Comparison of ENCODE assay signal across 8 mouse cellular contexts in the genomic region with DNA sequence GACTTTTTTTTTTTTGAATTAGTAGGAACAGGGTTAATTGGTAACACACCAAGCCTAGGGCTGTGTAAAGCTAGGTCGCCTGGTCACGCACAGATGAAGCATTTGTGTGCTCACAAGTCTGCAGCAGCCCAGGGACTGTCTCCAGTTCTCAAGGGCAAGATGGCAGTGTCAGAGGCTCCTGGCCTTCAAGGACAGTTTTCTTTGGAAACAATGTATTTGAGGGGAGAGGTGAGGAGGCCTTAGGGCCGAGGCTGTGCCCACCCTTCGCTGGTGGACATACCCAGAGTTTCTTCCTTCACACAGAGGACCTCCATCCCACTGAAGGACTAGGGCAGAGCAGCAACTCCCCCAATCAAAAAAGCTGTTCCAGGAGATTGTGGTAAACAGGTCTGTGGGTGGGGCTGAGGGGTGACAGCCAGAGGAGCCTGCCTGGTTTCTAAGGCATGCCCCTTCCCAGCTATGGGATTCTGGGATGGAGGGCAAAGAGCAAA. TPM values are rescaled to one million over a fixed set of nuclear protein-coding genes. Genes with fewer than 3 reads are reported as not detected.
DNase-seq lines count a peak whose midpoint lies in the region; ATAC-seq and TF ChIP-seq lines count a peak whose summit lies in the region.

No protein-coding gene starts in this region.

- TF ChIP-seq POLR2A in kidney, adult 2 months (IDR thresholded peaks at IDR 0.05; ENCODE audit: low read depth, low read length), result no peak

- H3K27ac ChIP-seq in forebrain, embryonic 12.5 days, result peak overlapping the region; percentile 99
- peak overlapping the region; percentile 97 for H3K27ac ChIP-seq in kidney, adult 2 months (ENCODE audit: insufficient read depth, low read depth, low read length)

- no peak for TF ChIP-seq CTCF in kidney, adult 2 months (conservative IDR thresholded peaks at IDR 0.05; ENCODE audit: insufficient read depth, insufficient read length, low read depth, low read length)

- H3K4me3 ChIP-seq in forebrain, embryonic 12.5 days (replicated peaks), result peak overlapping the region; percentile 33; the same call in 1 of the 2 replicates
- H3K4me3 ChIP-seq in kidney, adult 2 months (ENCODE audit: insufficient read depth, low read depth, low read length), result peak overlapping the region; percentile 37

- 34% methylated on average over 4 of the region's 4 CpGs for WGBS in forebrain, embryonic 12.5 days
- 23% methylated on average over 4 of the region's 4 CpGs for WGBS in kidney, adult 2 months

- H3K27me3 ChIP-seq in forebrain, embryonic 12.5 days, result no peaks in the 10 kb centered on the region
- no peaks in the 10 kb centered on the region for H3K27me3 ChIP-seq in kidney, adult 2 months (replicated peaks; ENCODE audit: control insufficient read depth, insufficient read depth, low read length)

- H3K4me2 ChIP-seq in forebrain, embryonic 12.5 days, result peak overlapping the region; percentile 63

- peak overlapping the region; percentile 52 for H3K9ac ChIP-seq in forebrain, embryonic 12.5 days

- no peaks in the 10 kb centered on the region for H3K9me3 ChIP-seq in forebrain, embryonic 12.5 days

- DNase-seq in heart, adult 11 months, result peak; percentile 97
- no peak for DNase-seq in heart, postnatal 25 days (ENCODE audit: low spot score)
- DNase-seq in adrenal gland, postnatal 10 days, result peak; percentile 46
- no peak for DNase-seq in kidney, adult 2 months
- DNase-seq in lung, postnatal 36 days, result peak; percentile 40
- no peak for DNase-seq in left cerebral cortex, postnatal 4 days
- no peak for DNase-seq in gastrocnemius, postnatal 10 days

- ATAC-seq in forebrain, embryonic 12.5 days (ENCODE audit: low FRiP score), result no peak

- H3K36me3 ChIP-seq in forebrain, embryonic 12.5 days (replicated peaks), result peaks cover 11% of the 10 kb centered on the region
- H3K36me3 ChIP-seq in kidney, adult 2 months (ENCODE audit: control insufficient read depth, insufficient read depth, low read length), result peaks cover 11% of the 10 kb centered on the region

- intact Hi-C loops in heart, postnatal 25 days (cut with DNase I), result loop anchor here (5.0 kb wide), 1 partner anchor 120 kb away; the partner anchor contains the start of genes Ehbp1l1 and Fam89b
- intact Hi-C loops in left cerebral cortex, postnatal 4 days (cut with DNase I), result no loop called here

- H3K4me1 ChIP-seq in forebrain, embryonic 12.5 days, result peaks cover 81% of the 10 kb centered on the region
- H3K4me1 ChIP-seq in kidney, adult 2 months (ENCODE audit: control insufficient read depth, insufficient read depth, low read length), result peaks cover 35% of the 10 kb centered on the region

RNA-seq across cellular contexts. Expression of gene Frmd8, which starts 27.7 kb away (rescaled TPM):
- 10 to 100 TPM in 1 of 2 experiments, 1 to 10 TPM in 1; 8.9 to 11.1 TPM for total RNA-seq in heart, postnatal 25 days (2021)
- 10 to 100 TPM; 29.0 to 34.8 TPM for total RNA-seq in adrenal gland, postnatal 10 days (2021)
- 25.6 and 25.9 TPM in 2 replicates for polyA plus RNA-seq in forebrain, embryonic 12.5 days (2016; fragmentation: Nextera tagmentation; extraction: Ambion mirVana)
- 18.5 and 23.1 TPM in 2 replicates for polyA plus RNA-seq in kidney, adult 2 months (2012; rRNA removed)
- total RNA-seq in left cerebral cortex, postnatal 4 days (2021), result 10 to 100 TPM; 12.1 to 13.4 TPM
- 10 to 100 TPM in 1 of 2 experiments, 1 to 10 TPM in 1; 7.4 to 10.3 TPM for total RNA-seq in gastrocnemius, postnatal 10 days (2021)

RNA-seq across cellular contexts. Expression of gene Slc25a45, which starts 30.3 kb away (rescaled TPM):
- total RNA-seq in heart, postnatal 25 days (2021), result 1 to 10 TPM; 3.5 to 4.1 TPM
- 10 to 100 TPM; 13.4 to 14.2 TPM for total RNA-seq in adrenal gland, postnatal 10 days (2021)
- 1.3 and 1.8 TPM in 2 replicates for polyA plus RNA-seq in forebrain, embryonic 12.5 days (2016; fragmentation: Nextera tagmentation; extraction: Ambion mirVana)
- 52.7 and 63.4 TPM in 2 replicates for polyA plus RNA-seq in kidney, adult 2 months (2012; rRNA removed)
- total RNA-seq in left cerebral cortex, postnatal 4 days (2021), result 1 to 10 TPM; 1.4 to 2.0 TPM
- total RNA-seq in gastrocnemius, postnatal 10 days (2021), result 1 to 10 TPM; 2.6 to 3.5 TPM

RNA-seq across cellular contexts. Expression of gene Tigd3, which starts 46.6 kb away (rescaled TPM):
- total RNA-seq in heart, postnatal 25 days (2021), result under 1 TPM; 0.22 to 0.68 TPM
- 1 to 10 TPM; 1.6 to 1.9 TPM for total RNA-seq in adrenal gland, postnatal 10 days (2021)
- polyA plus RNA-seq in forebrain, embryonic 12.5 days (2016; fragmentation: Nextera tagmentation; extraction: Ambion mirVana), result 11.1 and 12.8 TPM in 2 replicates
- 0.52 and 0.73 TPM in 2 replicates for polyA plus RNA-seq in kidney, adult 2 months (2012; rRNA removed)
- total RNA-seq in left cerebral cortex, postnatal 4 days (2021), result 10 to 100 TPM; 10.2 to 11.7 TPM
- total RNA-seq in gastrocnemius, postnatal 10 days (2021), result under 1 TPM; 0.82 to 0.95 TPM

Comparison
In these comparisons a context has a peak if more than half of its experiments do, and no peak if none do; other contexts are left out.
1. DNase-seq: peak in heart, adult 11 months (single experiment), adrenal gland, postnatal 10 days (single experiment) and lung, postnatal 36 days (single experiment); none in heart, postnatal 25 days (single experiment), kidney, adult 2 months (single experiment), left cerebral cortex, postnatal 4 days (single experiment) and gastrocnemius, postnatal 10 days (single experiment).